In genomic region chr1:192854819-192855271, GRCm38 (mm10) we compare ENCODE assay signal across 8 mouse cellular contexts. TPM values are rescaled to one million over a fixed set of nuclear protein-coding genes. Genes with fewer than 3 reads are reported as not detected.
DNase-seq lines count a peak whose midpoint lies in the region; ATAC-seq lines count a peak whose summit lies in the region.

No protein-coding gene starts in this region.

- ATAC-seq in intestine, embryonic 16.5 days = peak; percentile 68
- no peak for ATAC-seq in liver, embryonic 12.5 days
- peak; percentile 34 for ATAC-seq in neural tube, embryonic 13.5 days (ENCODE audit: low read depth)

- H3K9me3 ChIP-seq in intestine, embryonic 16.5 days (ENCODE audit: control insufficient read depth, low read length) = no peaks in the 10 kb centered on the region
- no peaks in the 10 kb centered on the region for H3K9me3 ChIP-seq in liver, embryonic 12.5 days (replicated peaks)
- H3K9me3 ChIP-seq in neural tube, embryonic 13.5 days = no peaks in the 10 kb centered on the region

- peak overlapping the region; percentile 85 for H3K27ac ChIP-seq in intestine, embryonic 16.5 days (ENCODE audit: low read length)
- H3K27ac ChIP-seq in liver, embryonic 12.5 days = peak overlapping the region; percentile 54; the same call in 1 of the 2 replicates
- peak overlapping the region; percentile 98 for H3K27ac ChIP-seq in neural tube, embryonic 13.5 days (replicated peaks)

- WGBS in intestine, embryonic 16.5 days = 0% methylated on average over 40 of the region's 45 CpGs
- under 1% methylated on average over 42 of the region's 45 CpGs for WGBS in liver, embryonic 12.5 days (ENCODE audit: insufficient replicate concordance)
- under 1% methylated on average over 45 of the region's 45 CpGs for WGBS in neural tube, embryonic 13.5 days

- H3K4me3 ChIP-seq in intestine, embryonic 16.5 days (ENCODE audit: low read length) = peak overlapping the region; percentile 79
- peak overlapping the region; percentile 58 for H3K4me3 ChIP-seq in liver, embryonic 12.5 days
- peak overlapping the region; percentile 83 for H3K4me3 ChIP-seq in neural tube, embryonic 13.5 days

- no peaks in the 10 kb centered on the region for H3K27me3 ChIP-seq in intestine, embryonic 16.5 days (replicated peaks; ENCODE audit: control insufficient read depth, insufficient read depth, low read length)
- H3K27me3 ChIP-seq in liver, embryonic 12.5 days (replicated peaks) = peaks cover 94% of the 10 kb centered on the region
- H3K27me3 ChIP-seq in neural tube, embryonic 13.5 days = peaks cover 29% of the 10 kb centered on the region

- no peaks in the 10 kb centered on the region for H3K36me3 ChIP-seq in intestine, embryonic 16.5 days (ENCODE audit: control insufficient read depth, insufficient read depth, low read length)
- H3K36me3 ChIP-seq in liver, embryonic 12.5 days = no peaks in the 10 kb centered on the region
- H3K36me3 ChIP-seq in neural tube, embryonic 13.5 days = peaks cover 3% of the 10 kb centered on the region

- H3K9ac ChIP-seq in intestine, embryonic 16.5 days (ENCODE audit: low read depth, low read length) = peak overlapping the region; percentile 86
- H3K9ac ChIP-seq in liver, embryonic 12.5 days = 0 out of 2 replicates have a peak overlapping the region, but pooled peaks have one; percentile 22
- H3K9ac ChIP-seq in neural tube, embryonic 13.5 days = peak overlapping the region; percentile 94

- H3K4me1 ChIP-seq in intestine, embryonic 16.5 days (ENCODE audit: control insufficient read depth, insufficient read depth, low read length) = peaks cover 32% of the 10 kb centered on the region
- H3K4me1 ChIP-seq in liver, embryonic 12.5 days = 0 out of 2 replicates have a peak, but pooled peaks cover 3% of the 10 kb centered on the region
- H3K4me1 ChIP-seq in neural tube, embryonic 13.5 days (replicated peaks) = peaks cover 70% of the 10 kb centered on the region

- peak overlapping the region; percentile 95 for H3K4me2 ChIP-seq in intestine, embryonic 16.5 days (ENCODE audit: low read depth, low read length)
- peak overlapping the region; percentile 70 for H3K4me2 ChIP-seq in liver, embryonic 12.5 days
- peak overlapping the region; percentile 77 for H3K4me2 ChIP-seq in neural tube, embryonic 13.5 days

- peak; percentile 21 for DNase-seq in layer of hippocampus, adult 11-12 months (ENCODE audit: low spot score)
- no peak for DNase-seq in layer of hippocampus, adult 9-10 months (ENCODE audit: low spot score)
- peak; percentile 68 for DNase-seq in embryo, embryonic 10 days (ENCODE audit: low spot score)
- DNase-seq in gastrocnemius, postnatal 4 days (ENCODE audit: low spot score in 2 of 2) = peak; percentile 56 to 65
- DNase-seq in urinary bladder, adult 2 months (ENCODE audit: low spot score) = peak; percentile 61

RNA-seq across cellular contexts. Expression of gene Sertad4, which starts 0.7 kb away (rescaled TPM):
- 10 to 100 TPM; 29.2 to 30.8 TPM for total RNA-seq in gastrocnemius, postnatal 4 days (2021)
- polyA plus RNA-seq in intestine, embryonic 16.5 days (2015; fragmentation: Nextera tagmentation; extraction: Ambion mirVana) = 2.4 and 3.0 TPM in 2 replicates
- 1.8 and 3.6 TPM in 2 replicates for polyA plus RNA-seq in liver, embryonic 12.5 days (2016; fragmentation: Nextera tagmentation; extraction: Ambion mirVana)
- polyA plus RNA-seq in neural tube, embryonic 13.5 days (2015; fragmentation: Nextera tagmentation; extraction: Ambion mirVana) = 27.8 and 30.3 TPM in 2 replicates
- 13.2 and 13.8 TPM in 2 replicates for polyA plus RNA-seq in urinary bladder, adult 2 months (2012; rRNA removed)

Comparison
In these comparisons a context has a peak if more than half of its experiments do, and no peak if none do; other contexts are left out.
1. H3K9ac ChIP-seq: peak in every context shown above with its lines; median percentile 94 in neural tube, embryonic 13.5 days; 86 in intestine, embryonic 16.5 days; 22 in liver, embryonic 12.5 days.